Mouse (Mus musculus) G1E (cell line): ENCODE results near the gene Stpg2.

Experiments used
- CTCF ChIP-seq: IDR thresholded peaks from 2 replicates; pipeline ENCODE4 v1.5.1; 2012; ENCODE audit warnings: low read depth, low read length, inconsistent platforms, mixed read lengths
- GATA1 ChIP-seq: IDR thresholded peaks from 2 replicates; pipeline ENCODE4 v1.6.1; 2012; ENCODE audit warnings: borderline replicate concordance, low read length, inconsistent platforms, mixed read lengths
- POLR2AphosphoS5 ChIP-seq: IDR thresholded peaks from 2 replicates; pipeline ENCODE4 v1.6.1; 2012; ENCODE audit warnings: low read depth, low read length, inconsistent platforms; ENCODE audit not compliant: insufficient replicate concordance
- TAL1 ChIP-seq: conservative IDR thresholded peaks from 2 replicates; pipeline ENCODE4 v1.6.1; 2012; ENCODE audit warnings: low read depth, low read length, inconsistent platforms, mixed read lengths

DNA sequence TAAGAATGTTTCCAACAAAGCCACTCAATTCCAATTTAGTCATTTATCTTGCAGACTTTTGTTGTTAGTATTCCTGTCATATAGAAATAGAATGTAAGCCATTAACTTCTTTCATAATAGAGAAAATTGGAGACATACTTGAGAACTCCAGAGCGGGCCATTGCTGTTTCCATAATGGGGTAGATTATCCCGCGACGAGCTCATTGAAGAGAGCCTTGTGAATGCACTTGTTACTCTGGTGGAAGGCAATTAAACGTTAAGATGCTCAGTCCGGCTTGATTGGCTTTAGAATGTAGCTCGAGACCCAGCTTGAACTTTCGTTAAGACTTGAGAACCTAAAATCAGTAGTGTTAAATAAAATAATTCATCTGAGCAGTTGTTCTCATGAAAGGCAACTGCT, 432.4 kb downstream of the Stpg2 start:
- TF ChIP-seq CTCF (no peak), GATA1 (no peak), POLR2AphosphoS5 (no peak), TAL1 (no peak)
